Mouse (Mus musculus) frontal cortex, adult 2 months (tissue): ENCODE data around the gene Eif3l. TPM values are rescaled to one million over a fixed set of nuclear protein-coding genes. Genes with fewer than 3 reads are reported as not detected.

Experiments
- DNase-seq, 2 experiments: peaks; one replicate each; pipeline ENCODE4 v3.0.0; 2022; ENCODE audit warnings: low spot score in 1 of 2; ENCODE audit errors: extremely low spot score in 1 of 2
- polyA plus RNA-seq: library from polyadenylated mRNA; depleted of rRNA; stranded (reverse); fragments of >200 nt; gene quantifications from 2 replicates; pipeline ENCODE4 v1.2.3, GENCODE M21; 2012

Gene Eif3l
- polyA plus RNA-seq, 1 experiment, result 90.8 TPM

GRCm38 (mm10) chr15:79119491-79119890 lies 44.5 kb downstream of the Eif3l start:
- DNase-seq, result no peak

GRCm38 (mm10) chr15:79122119-79122518 lies 47.1 kb downstream of the Eif3l start:
- DNase-seq, result no peak

- DNase-seq, result no peak
These were observed 47.6 kb downstream of the Eif3l start for GRCm38 (mm10) chr15:79122546-79122945.

GRCm38 (mm10) chr15:79123751-79124150 lies 48.8 kb downstream of the Eif3l start:
- no peak for DNase-seq

GRCm38 (mm10) chr15:79124331-79124875 lies 49.4 kb downstream of the Eif3l start:
- no peak for DNase-seq

GRCm38 (mm10) chr15:79126217-79126932 lies 51.4 kb downstream of the Eif3l start:
- peak in 1 of 2 experiments; percentile 66 for DNase-seq

GRCm38 (mm10) chr15:79127101-79127500 lies 52.1 kb downstream of the Eif3l start:
- DNase-seq, result no peak

- DNase-seq, result no peak
These were observed 53.2 kb downstream of the Eif3l start for GRCm38 (mm10) chr15:79128208-79128607.

GRCm38 (mm10) chr15:79129311-79129710 lies 54.3 kb downstream of the Eif3l start:
- DNase-seq, result no peak

- no peak for DNase-seq
These were observed 55.8 kb downstream of the Eif3l start for GRCm38 (mm10) chr15:79130782-79131181.

- no peak for DNase-seq
These were observed 56.5 kb downstream of the Eif3l start for GRCm38 (mm10) chr15:79131442-79131841.

- no peak for DNase-seq
These were observed 58.2 kb downstream of the Eif3l start for GRCm38 (mm10) chr15:79133191-79133661.

GRCm38 (mm10) chr15:79134496-79135270 lies 59.7 kb downstream of the Eif3l start:
- DNase-seq, result no peak

GRCm38 (mm10) chr15:79135332-79135731 lies 60.4 kb downstream of the Eif3l start:
- DNase-seq, result no peak

GRCm38 (mm10) chr15:79135783-79136575 lies 61.0 kb downstream of the Eif3l start:
- no peak for DNase-seq

GRCm38 (mm10) chr15:79139640-79140039 lies 64.7 kb downstream of the Eif3l start:
- DNase-seq, result no peak

GRCm38 (mm10) chr15:79140866-79141565 lies 66.0 kb downstream of the Eif3l start, which contains the start of the genes Polr2f and 1700088E04Rik:
Gene Polr2f, plus strand, starts transcription at chr15:79141009.
Gene 1700088E04Rik, minus strand, starts transcription at chr15:79141253.
- DNase-seq, result peak; percentile 88 to 98

- DNase-seq, result no peak
These were observed 66.6 kb downstream of the Eif3l start for GRCm38 (mm10) chr15:79141566-79141917.

- DNase-seq, result no peak
These were observed 68.3 kb downstream of the Eif3l start for GRCm38 (mm10) chr15:79143316-79143715.
